22 mouse cellular contexts compared by ENCODE assay signal in genomic region chr13:73688934-73689333, GRCm38 (mm10). TPM values are rescaled to one million over a fixed set of nuclear protein-coding genes. Genes with fewer than 3 reads are reported as not detected.
"Had no signal": no experiment of that assay in that cellular context is flagged by ENCODE, and none has a peak within 500 bp of the region (broad histone marks: within the 10 kb centered on the region; RNA-seq: fewer than 3 reads in every experiment).

No protein-coding gene starts in this region.

- H3K27me3 ChIP-seq: limb, embryonic 13.5 days; liver, embryonic 12.5 days; liver, embryonic 15.5 days; lung, embryonic 15.5 days; midbrain, embryonic 13.5 days; neural tube, embryonic 13.5 days had no signal

- H3K36me3 ChIP-seq: limb, embryonic 10.5 days; limb, embryonic 13.5 days; liver, embryonic 12.5 days; liver, embryonic 15.5 days; lung, embryonic 15.5 days; midbrain, embryonic 10.5 days; midbrain, embryonic 13.5 days; neural tube, embryonic 13.5 days had no signal

- H3K27ac ChIP-seq: layer of hippocampus, adult 2 months; limb, embryonic 10.5 days; limb, embryonic 13.5 days; liver, embryonic 12.5 days; liver, embryonic 15.5 days; lung, embryonic 15.5 days; midbrain, embryonic 10.5 days; midbrain, embryonic 13.5 days; neural tube, embryonic 13.5 days had no signal

- H3K4me1 ChIP-seq: limb, embryonic 13.5 days; liver, embryonic 12.5 days; liver, embryonic 15.5 days; lung, embryonic 15.5 days; midbrain, embryonic 13.5 days; neural tube, embryonic 13.5 days had no signal

- DNase-seq: kidney, adult 18-20 months; kidney, adult 9 months; kidney, postnatal 14 days; kidney, postnatal 4 days; layer of hippocampus, adult 9-11 months; liver; lung, adult 18-20 months; lung, postnatal 10 days; lung, postnatal 36 days had no signal

- H3K4me3 ChIP-seq: layer of hippocampus, adult 2 months; limb, embryonic 10.5 days; limb, embryonic 13.5 days; liver, embryonic 12.5 days; liver, embryonic 15.5 days; lung, embryonic 15.5 days; midbrain, embryonic 10.5 days; midbrain, embryonic 13.5 days; myocyte; neural tube, embryonic 13.5 days had no signal

RNA-seq across cellular contexts. Expression of gene Slc6a18, which starts 11.1 kb away (rescaled TPM):
- polyA plus RNA-seq: intestine, embryonic 16.5 days; limb, embryonic 10.5 days; limb, embryonic 13.5 days; liver, embryonic 12.5 days; liver, embryonic 15.5 days; lung, embryonic 15.5 days; midbrain, embryonic 10.5 days; midbrain, embryonic 13.5 days; midbrain, embryonic 16.5 days; myocyte; neural tube, embryonic 13.5 days; stomach, embryonic 16.5 days had no signal

RNA-seq across cellular contexts. Expression of gene Slc6a19, which starts 15.7 kb away (rescaled TPM):
- polyA plus RNA-seq: limb, embryonic 10.5 days; lung, embryonic 15.5 days had no signal
